Mouse (Mus musculus) left cerebral cortex, postnatal 10 days (tissue): ENCODE data around the gene Msh6. TPM values are rescaled to one million over a fixed set of nuclear protein-coding genes. Genes with fewer than 3 reads are reported as not detected.
A peak's percentile ranks its signal among the peaks of the same experiment; 100 is the strongest.
"Not testable (repeated sequence)": the region's sequence is repeated elsewhere in the genome, so short reads cannot be mapped to it uniquely, and the experiment has no call there.

Experiments used
- DNase-seq, 2 experiments: peaks; one replicate each; pipeline ENCODE4 v3.0.0; 2021 to 2022; ENCODE audit warnings: low spot score in 2 of 2, mixed read lengths in 1 of 2; ENCODE audit errors: extremely low spot score in 1 of 2
- intact Hi-C: fragments of 180-260 bp; cut with DNase I; formaldehyde crosslinking; loops from one replicate; pipeline ENCODE4 v1.15.1; 2025
- total RNA-seq, 2 experiments: library from RNA; stranded (reverse); gene quantifications; 2 replicates each; pipeline ENCODE4 v1.2.3; 2021

Msh6 gene
- 10 to 100 TPM; 13.6 to 14.4 TPM for total RNA-seq

- peak; percentile 79 to 92 for DNase-seq
- intact Hi-C loops: no loop called here
Measured at GRCm38 (mm10) chr17:87974629-87975228, at the start of gene Msh6. Gene Msh6 (plus strand): TSS chr17:87975062.

GRCm38 (mm10) chr17:87934326-87934725 is 40.5 kb upstream of the Msh6 start:
- no peak for DNase-seq
- intact Hi-C loops: no loop called here

GRCm38 (mm10) chr17:87934736-87935135 is 40.1 kb upstream of the Msh6 start:
- DNase-seq: no peak
- intact Hi-C loops: no loop called here

GRCm38 (mm10) chr17:87936156-87936555 is 38.7 kb upstream of the Msh6 start:
- intact Hi-C loops: no loop called here
- DNase-seq: no peak

GRCm38 (mm10) chr17:87948965-87949584 is 25.8 kb upstream of the Msh6 start:
- peak; percentile 77 to 78 for DNase-seq
- intact Hi-C loops: loop anchor here (1.0 to 10.0 kb wide), 4 partner anchors 67 to 344 kb away; partner anchors contain the start of gene Kcnk12

- DNase-seq, intact Hi-C loops: not testable (repeated sequence)
Measured at GRCm38 (mm10) chr17:87954618-87955124, 20.2 kb upstream of the Msh6 start.

DNA sequence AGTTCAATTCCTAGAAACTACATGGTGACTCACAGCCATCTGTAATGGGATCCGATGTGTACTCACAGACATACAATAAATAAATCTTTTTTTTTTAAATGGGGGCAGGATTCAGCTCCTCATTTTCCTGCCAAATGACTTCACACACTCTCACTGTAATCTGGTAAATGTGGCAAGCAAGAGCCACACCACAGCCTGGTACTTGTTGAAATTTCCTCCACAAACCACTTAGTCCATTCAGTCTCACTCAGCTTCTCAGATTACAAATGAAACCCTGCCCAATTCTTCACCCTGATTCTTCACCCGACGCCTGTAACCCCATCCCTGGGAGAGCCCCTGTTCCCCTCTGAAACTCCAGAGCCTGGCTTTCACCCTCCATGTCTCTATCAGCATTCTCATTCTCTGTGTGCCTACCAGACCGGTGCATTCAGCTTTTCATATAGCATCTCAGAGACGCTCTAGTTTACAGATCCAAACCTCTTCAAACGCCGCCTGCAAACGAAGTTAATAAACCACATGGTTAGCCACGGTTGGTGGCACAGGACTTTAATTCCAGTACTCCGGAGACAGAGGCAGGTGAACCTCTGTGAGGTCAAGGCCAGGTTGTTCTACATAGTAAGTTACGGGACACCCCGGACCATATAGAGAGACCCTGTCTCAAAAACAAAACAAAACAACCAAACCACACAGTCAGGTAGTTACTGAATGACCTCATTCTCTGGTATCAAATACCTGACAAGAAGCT is 17.6 kb upstream of the Msh6 start:
- intact Hi-C loops: no loop called here
- no peak for DNase-seq

DNA sequence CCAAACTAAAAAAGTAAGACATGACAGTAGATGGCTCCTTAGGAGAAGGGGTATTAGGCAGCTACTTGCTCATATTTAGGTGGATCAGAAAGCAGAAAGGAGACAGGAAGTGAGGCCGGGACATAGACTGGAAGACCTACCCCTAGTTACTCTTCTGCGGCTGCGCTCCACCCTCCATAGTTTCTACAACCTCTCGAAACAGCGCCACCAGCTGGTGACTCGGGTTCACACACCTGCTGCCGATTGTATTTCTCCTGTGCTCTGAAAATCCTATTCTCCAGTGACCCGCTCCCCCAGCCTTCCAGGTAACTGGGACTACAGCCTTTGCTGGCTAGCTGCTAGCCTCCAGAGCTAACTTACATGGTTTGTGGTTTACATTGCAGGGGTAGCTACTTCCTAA is 16.6 kb upstream of the Msh6 start:
- DNase-seq: no peak
- intact Hi-C loops: no loop called here

DNA sequence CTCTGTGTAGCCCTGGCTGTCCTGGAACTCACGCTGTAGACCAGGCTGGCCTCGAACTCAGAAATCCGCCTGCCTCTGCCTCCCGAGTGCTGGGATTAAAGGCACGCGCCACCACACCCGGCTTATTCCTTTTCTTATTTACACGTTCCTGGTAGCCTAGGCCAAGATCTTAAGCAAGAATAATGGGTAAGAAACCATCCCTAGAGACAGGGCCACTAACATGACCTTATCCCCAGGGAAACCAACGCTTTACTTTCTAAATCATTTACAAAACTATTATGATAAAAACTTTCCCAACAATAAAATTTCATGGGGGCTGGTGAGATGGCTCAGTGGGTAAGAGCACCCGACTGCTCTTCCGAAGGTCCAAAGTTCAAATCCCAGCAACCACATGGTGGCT is 15.5 kb upstream of the Msh6 start:
- intact Hi-C loops, DNase-seq: not testable (repeated sequence)

DNA sequence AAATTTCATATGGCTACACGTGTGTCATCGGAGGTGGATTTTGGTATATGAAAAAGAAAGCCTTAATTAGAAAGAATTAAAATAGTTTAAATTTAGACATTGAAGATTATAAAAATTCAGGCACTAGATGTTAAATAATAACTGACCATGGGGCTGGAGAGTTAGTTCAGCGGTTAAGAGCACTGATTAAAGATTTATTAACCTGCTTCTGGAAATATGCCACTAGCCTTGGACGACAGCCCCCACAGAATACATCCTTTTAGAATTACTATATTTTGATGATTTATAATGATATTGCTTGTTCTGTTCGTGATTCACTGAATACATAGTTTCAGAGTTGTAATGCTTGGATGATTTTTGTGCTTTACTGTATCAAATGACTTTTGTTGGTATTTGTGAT is 14.9 kb upstream of the Msh6 start:
- intact Hi-C loops, DNase-seq: not testable (repeated sequence)

DNA sequence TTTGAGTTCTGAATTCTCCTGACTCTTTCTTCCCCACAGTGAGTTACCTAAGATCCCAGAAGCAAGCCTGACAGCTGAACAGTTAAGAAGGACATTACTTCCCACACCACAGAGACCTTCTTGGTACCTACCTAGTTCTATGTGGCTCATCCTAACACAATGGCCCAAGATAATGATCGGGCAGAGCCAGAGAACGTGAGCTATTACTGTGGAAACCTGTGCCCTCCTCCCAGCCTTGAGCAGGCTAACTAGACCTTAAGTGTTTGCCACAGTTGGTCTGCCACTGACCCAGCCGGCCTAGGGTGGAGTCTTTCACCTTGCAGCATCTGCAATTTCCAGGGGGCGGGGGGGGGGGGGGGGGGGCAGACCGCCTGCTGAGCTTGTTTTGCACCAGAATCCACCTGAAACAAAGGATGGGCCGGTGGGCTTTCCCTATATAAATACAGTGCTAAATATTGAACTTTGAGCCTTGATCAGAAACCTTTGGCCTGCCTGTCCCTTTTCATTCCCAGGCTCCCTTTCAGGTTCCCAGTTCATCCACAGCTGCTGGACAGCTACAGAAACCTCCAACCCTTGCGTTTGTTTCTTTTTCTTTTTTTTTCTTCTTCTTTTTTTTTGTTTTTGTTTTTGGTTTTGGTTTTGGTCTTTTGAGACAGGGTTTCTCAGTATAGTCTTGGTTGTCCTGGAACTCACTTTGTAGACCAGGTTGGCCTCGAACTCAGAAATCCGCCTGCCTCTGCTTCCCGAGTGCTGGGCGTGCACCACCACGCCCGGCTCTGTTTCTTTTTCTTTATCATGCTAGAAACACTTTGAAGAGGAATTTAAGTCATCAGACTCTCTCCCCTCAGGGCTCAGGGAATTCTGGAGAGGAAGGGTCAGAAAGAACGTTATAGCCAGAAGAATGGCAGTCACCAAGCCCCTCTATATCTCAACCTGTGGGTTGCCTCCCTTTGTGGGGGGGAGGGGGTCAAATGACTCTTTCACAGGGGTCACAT is 11.5 kb upstream of the Msh6 start:
- intact Hi-C loops: no loop called here

GRCm38 (mm10) chr17:87968483-87968926 is 6.4 kb upstream of the Msh6 start:
- DNase-seq, intact Hi-C loops: not testable (repeated sequence)

More for the DNA sequence above, 11.5 kb upstream of the Msh6 start:
- no peak for DNase-seq

DNA sequence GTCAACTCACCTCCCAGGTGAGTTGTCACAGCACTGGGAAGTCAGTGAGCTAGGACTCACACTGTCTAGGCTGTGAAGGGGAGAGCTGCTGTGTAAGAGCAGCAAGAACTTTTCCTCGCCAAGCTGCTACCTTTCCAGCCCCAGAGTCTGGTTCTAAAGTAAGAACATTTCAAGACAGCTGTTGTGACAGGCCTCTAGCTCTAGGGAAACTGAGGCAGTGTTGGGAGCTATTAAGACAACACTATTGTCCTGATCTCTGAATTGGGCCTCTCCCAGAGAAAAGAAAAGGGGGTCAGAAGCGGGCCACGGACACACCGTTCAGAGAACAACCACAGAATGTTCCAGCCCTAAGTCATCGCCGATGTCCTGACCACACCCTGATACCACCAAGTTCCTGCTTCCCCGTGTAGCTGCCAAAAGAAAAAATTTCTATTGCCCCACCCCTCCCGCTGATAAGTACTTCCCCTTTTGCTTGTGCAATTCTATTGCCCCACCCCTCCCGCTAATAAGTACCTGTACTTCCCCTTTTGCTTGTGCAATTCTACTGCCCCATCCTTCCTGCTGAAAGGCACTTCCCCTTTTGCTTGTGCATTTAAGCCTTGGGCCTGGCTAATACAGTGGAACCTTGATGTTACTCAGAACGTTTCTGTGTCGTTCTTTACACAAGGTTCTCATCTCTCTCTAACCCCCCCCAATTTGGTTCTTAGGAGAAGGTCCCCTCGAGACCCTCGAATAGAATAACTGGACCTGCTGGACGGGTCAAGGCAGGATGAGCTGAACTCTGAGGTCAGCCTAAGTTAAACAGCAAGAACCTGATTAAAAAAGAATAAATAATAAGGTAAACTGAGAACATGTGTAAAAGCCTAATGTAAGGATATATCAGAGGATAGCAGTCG is 2.9 kb upstream of the Msh6 start:
- intact Hi-C loops, DNase-seq: not testable (repeated sequence)

GRCm38 (mm10) chr17:87972856-87973255 is 2.0 kb upstream of the Msh6 start:
- intact Hi-C loops: no loop called here
- no peak for DNase-seq

DNA sequence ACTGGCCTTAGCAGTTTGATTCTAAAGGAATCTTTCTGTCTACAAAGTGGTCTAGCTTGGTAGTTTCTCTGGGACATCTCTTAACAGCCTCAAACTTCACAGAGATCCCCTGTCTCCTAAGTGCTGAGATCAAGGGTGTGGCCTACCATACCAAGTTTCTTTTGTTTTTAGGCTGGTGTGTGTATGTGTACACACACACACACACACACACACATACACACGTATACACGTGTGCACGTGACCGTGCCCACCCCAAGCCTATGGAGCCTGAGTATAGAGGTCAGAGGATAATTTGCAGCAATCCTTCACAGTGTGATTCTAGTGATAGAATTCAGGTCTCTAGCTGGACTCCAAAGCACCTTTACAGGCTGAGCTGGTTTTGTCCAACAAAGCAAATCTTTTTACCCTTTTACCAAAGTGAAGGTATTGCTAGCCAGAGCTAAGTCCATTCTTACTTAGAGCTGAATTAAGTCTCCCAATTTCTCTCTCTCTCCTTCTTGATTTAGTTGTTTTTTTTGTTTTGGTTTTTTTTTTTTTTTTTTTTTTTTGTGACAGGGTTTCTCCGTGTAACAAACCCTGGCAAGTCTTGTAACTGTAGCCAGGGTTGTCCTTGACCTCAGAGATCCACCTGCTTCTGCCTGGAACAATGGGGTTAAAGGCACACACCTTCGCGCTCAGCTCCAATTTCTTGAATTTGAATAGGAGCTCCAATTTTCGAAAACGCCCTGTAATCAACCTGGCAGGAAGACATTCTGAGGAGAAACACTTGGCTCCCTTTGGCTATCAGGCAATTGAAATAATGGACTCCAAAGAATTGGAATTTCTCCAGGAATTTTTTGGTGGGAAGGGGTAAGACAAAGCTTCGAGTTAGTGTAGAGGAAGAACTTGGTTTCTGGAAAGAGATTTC is 1.3 kb upstream of the Msh6 start:
- DNase-seq: no peak
- intact Hi-C loops: no loop called here

DNA sequence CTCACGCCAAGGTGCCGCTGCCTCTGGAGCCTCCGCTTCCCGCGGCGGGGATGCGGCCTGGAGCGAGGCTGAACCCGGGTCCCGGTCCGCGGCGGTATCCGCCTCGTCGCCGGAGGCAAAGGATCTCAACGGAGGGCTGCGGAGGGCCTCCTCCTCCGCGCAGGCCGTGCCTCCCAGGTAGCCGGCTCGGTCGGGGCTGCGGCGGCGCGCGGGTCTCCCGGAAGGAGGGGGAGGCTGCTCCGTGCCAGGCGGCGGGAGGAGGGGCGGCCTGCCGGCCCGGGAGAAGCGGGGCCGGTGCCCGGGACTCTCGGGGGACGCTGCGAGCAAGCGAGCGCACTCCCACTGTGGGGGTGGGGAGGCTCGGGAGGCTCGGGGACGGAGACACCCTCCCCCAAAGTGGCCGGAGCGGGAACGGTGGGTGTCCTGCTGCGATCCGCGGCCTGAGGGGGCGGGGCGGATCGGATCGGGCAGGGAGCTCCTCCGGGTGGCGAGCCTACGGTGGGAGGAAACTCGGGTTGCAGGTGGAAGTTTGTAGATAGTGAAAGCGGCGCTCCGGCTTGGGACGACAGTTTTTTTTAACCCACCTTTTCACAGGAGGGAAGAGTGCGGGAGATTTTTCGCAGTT is 479 bp downstream of the Msh6 start:
- DNase-seq: peak in 1 of 2 experiments; percentile 76
- intact Hi-C loops: no loop called here
